Mouse (Mus musculus): ENCODE data around the gene Vmn1r114.
"Not testable (repeated sequence)": the region's sequence is repeated elsewhere in the genome, so short reads cannot be mapped to it uniquely, and the experiment has no call there.

GRCm38 (mm10) chr7:20786985-20787384 is 25.0 kb downstream of the Vmn1r114 start, which contains the start of gene Vmn1r113:
- not testable (repeated sequence) for TF ChIP-seq CTCF (IDR thresholded peaks at IDR 0.05; ENCODE audit: borderline replicate concordance, insufficient read depth, low read length); POLR2A (IDR thresholded peaks at IDR 0.05; ENCODE audit: low read depth, low read length)

All from embryonic fibroblast, embryonic 13.5 days (primary cell).